Mouse (Mus musculus) adrenal gland, adult 10 weeks (tissue): ENCODE measurements around the gene Tdrd3. TPM values are rescaled to one million over a fixed set of nuclear protein-coding genes. Genes with fewer than 3 reads are reported as not detected.

ENCODE experiments used
- polyA plus RNA-seq: library from polyadenylated mRNA; stranded (reverse); fragments of 350-450 nt; fragmentation: Illumina TruSeq; extraction: RNeasy Lipid Tissue Mini Kit (QIAGEN cat#74804); gene quantifications from one replicate; pipeline ENCODE4 v1.2.3, GENCODE M21; 2014; ENCODE audit warnings: low read depth, low replicate concordance

Gene Tdrd3
- 65.1 TPM for polyA plus RNA-seq

GRCm38 (mm10) chr14:87415808-87416721, at the start of gene Tdrd3:
TSS of gene Tdrd3 (plus strand) at chr14:87416639.

